Mouse (Mus musculus): Measurements from ENCODE around the gene Gramd4. TPM values are rescaled to one million over a fixed set of nuclear protein-coding genes. Genes with fewer than 3 reads are reported as not detected.

The Gramd4 gene
- polyA plus RNA-seq, 1 experiment from 2014 or later, result 25.4 TPM

DNA sequence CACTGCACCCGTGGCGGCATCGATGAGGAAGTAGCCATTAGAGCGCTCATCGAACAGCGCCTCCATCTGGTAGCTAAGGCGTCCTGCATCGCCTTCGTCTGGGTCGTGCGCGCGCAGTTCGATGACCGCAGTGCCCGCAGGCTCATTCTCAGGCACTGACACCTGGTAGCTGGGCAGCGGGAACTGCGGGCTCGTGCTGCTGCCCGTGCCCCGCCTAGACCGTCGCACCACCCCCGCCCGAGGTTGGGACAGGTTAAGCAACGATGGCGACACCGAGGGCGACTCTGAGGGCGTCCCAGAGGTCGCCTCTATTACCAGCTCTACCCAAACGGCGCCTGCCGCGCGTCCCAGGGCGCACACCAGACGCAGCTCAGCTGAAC is 24.7 kb upstream of the Gramd4 start:
- H3K9me3 ChIP-seq (replicated peaks), result no peaks in the 10 kb centered on the region
- peak overlapping the region; percentile 37; the same call in 1 of the 2 replicates for H3K9ac ChIP-seq (replicated peaks)
- H3K4me2 ChIP-seq, result peak overlapping the region; percentile 90
- ATAC-seq (ENCODE audit: low FRiP score), result 0 out of 2 replicates have a peak, but pooled peaks have one; percentile 22
- peak overlapping the region; percentile 49 for H3K4me3 ChIP-seq (replicated peaks)
- no peaks in the 10 kb centered on the region for H3K36me3 ChIP-seq
- peaks cover 38% of the 10 kb centered on the region for H3K27me3 ChIP-seq (replicated peaks)
- H3K4me1 ChIP-seq, result peaks cover 26% of the 10 kb centered on the region
- WGBS, result under 1% methylated on average over 38 of the region's 38 CpGs
- peak overlapping the region; percentile 54 for H3K27ac ChIP-seq (replicated peaks)

DNA sequence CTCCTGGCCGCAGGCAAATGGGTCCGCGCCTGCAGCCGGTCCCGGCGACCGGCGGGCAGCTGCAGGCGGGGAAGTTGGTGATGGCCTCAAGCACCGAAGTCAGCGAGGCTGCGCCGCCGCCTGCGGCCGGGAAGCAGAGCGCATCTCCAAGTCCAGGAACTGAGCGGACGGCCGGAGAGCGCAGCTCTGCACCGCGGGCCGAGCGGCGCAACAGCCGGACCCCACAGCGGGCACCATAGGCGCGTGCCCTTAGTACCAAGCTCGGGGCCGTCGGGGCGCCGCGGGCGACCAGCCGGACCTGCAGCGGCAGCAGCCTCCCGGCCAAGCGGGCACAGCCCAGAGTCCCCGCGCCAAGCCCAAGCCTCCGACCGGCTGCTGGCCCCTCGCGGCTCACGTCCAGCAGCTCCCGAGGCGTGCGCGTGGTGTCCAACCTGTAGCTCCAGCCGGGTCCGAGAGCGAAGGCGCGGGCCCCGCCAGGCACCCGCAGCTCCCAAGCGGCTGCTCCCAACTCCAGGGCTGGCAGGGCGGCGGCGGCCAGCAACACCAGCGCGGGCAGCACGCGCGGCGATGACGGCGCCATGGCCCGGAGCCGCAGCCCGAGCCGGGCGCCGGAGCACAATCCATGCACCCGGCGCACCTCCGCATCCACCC is 24.2 kb upstream of the Gramd4 start, which contains the start of gene Celsr1:
TSS of gene Celsr1 (minus strand) at position 587 of the 651 bp plus-strand sequence.
- WGBS, result under 1% methylated on average over 76 of the region's 80 CpGs

DNA sequence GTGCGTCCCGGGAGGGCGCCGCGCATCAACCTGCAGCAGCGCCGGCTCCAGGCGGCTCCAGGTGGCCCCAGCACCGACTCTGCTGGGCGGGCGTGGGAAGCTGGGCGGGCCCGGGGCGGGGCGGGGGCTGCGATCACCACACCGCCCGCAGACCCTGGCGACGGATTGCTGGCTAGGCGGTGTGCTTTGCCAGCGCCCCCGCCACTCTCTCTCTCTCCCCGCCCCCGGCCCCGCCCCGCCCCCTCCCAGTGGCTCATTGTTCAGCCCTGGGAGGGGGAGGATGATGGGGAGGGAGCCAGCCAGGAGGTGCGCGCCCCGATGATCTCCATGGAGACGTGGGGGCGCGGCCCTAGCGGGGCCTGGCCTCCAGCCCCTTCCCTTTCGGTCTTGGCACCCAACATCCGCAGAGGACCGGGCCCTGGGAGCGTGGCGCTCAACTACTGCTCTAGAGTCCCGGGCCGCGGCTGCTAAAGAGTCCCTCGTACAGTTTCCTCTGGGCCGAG is 23.4 kb upstream of the Gramd4 start:
- Histone ChIP-seq H3K4me3 (replicated peaks) (peak overlapping the region; percentile 49), H3K4me1 (peaks cover 22% of the 10 kb centered on the region), H3K27ac (replicated peaks) (peak overlapping the region; percentile 54), H3K36me3 (no peaks in the 10 kb centered on the region), H3K27me3 (replicated peaks) (peaks cover 39% of the 10 kb centered on the region), H3K9me3 (replicated peaks) (no peaks in the 10 kb centered on the region), H3K9ac (replicated peaks) (peak overlapping the region; percentile 37), H3K4me2 (peak overlapping the region; percentile 90)
- ATAC-seq (ENCODE audit: low FRiP score), result peak; percentile 68
- WGBS, result under 1% methylated on average over 40 of the region's 44 CpGs

More for the DNA sequence above, 24.2 kb upstream of the Gramd4 start, which contains the start of gene Celsr1:
- Histone ChIP-seq H3K4me2 (peak within 1 kb of the TSS; percentile 90), H3K36me3 (no peaks in the 10 kb centered on the region), H3K4me1 (peaks cover 22% of the 10 kb centered on the region), H3K9me3 (replicated peaks) (no peaks in the 10 kb centered on the region), H3K27me3 (replicated peaks) (peaks cover 38% of the 10 kb centered on the region), H3K27ac (replicated peaks) (peak within 1 kb of the TSS; percentile 54), H3K9ac (replicated peaks) (peak within 1 kb of the TSS; percentile 37), H3K4me3 (replicated peaks) (peak within 1 kb of the TSS; percentile 49)
- 0 out of 2 replicates have a peak, but pooled peaks have one; percentile 26 for ATAC-seq (ENCODE audit: low FRiP score)

GRCm38 (mm10) chr15:86034781-86035360 is 22.6 kb upstream of the Gramd4 start:
- peak overlapping the region; percentile 49 for H3K4me3 ChIP-seq (replicated peaks)
- peaks cover 22% of the 10 kb centered on the region for H3K4me1 ChIP-seq
- H3K27ac ChIP-seq (replicated peaks), result no peak overlapping the region
- WGBS, result 5% methylated on average over 12 of the region's 12 CpGs
- H3K4me2 ChIP-seq, result peak overlapping the region; percentile 90
- no peaks in the 10 kb centered on the region for H3K9me3 ChIP-seq (replicated peaks)
- no peak overlapping the region for H3K9ac ChIP-seq (replicated peaks)
- no peaks in the 10 kb centered on the region for H3K36me3 ChIP-seq
- H3K27me3 ChIP-seq (replicated peaks), result peaks cover 44% of the 10 kb centered on the region
- ATAC-seq (ENCODE audit: low FRiP score), result no peak

DNA sequence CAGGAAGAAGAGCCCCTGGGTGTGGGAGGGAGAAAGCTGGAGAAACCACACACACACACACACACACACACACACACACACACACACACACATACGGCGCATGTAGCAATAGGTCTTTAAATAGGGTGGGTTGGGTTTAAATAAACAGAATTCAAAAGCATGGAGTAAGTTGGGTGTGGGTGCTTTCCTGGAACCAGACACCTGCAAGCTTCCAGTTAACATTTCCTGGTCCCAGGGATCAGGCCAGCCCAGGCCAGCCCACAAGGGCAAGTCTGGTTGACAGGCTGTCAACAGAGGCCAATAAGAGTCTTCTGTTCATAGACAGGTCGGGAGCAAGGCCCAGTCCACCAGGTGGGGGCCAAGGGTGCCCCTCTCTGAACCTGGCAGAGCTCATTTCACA is 21.6 kb upstream of the Gramd4 start:
- Histone ChIP-seq H3K27ac (replicated peaks) (no peak overlapping the region), H3K36me3 (no peaks in the 10 kb centered on the region), H3K4me2 (no peak overlapping the region), H3K9me3 (replicated peaks) (no peaks in the 10 kb centered on the region), H3K9ac (replicated peaks) (no peak overlapping the region), H3K4me3 (replicated peaks) (no peak overlapping the region), H3K4me1 (peaks cover 22% of the 10 kb centered on the region), H3K27me3 (replicated peaks) (peaks cover 44% of the 10 kb centered on the region)
- 79% methylated on average over 3 of the region's 3 CpGs for WGBS
- ATAC-seq (ENCODE audit: low FRiP score), result no peak

GRCm38 (mm10) chr15:86038802-86039201 is 18.7 kb upstream of the Gramd4 start:
- H3K4me1 ChIP-seq, result peaks cover 8% of the 10 kb centered on the region
- peak; percentile 75 for ATAC-seq (ENCODE audit: low FRiP score)

DNA sequence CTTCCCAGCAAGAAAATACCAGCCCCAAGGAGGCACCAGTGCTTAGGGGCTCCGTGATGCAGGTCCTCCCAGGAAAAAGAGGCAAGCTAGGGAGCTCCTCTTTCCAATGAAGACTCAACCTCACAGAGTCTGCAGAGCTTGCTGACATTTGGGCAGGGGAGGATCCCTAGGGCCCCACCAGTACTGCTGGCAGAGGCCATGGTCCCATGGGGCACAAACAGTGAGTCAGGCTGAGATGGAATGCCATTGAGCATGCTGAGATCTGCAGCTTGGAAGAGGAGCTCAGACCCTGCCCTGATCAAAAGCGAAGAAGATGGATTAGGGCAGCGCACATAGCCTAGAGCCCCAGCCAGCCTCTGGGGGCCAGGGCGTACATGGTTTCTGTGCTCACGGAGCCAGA is 16.1 kb upstream of the Gramd4 start:
- H3K4me3 ChIP-seq (replicated peaks), result no peak overlapping the region
- H3K4me1 ChIP-seq, result no peaks in the 10 kb centered on the region; the same call in 1 of the 2 replicates
- H3K27me3 ChIP-seq (replicated peaks), result peaks cover 11% of the 10 kb centered on the region; the same call in 1 of the 2 replicates
- H3K36me3 ChIP-seq, result no peaks in the 10 kb centered on the region
- H3K9ac ChIP-seq (replicated peaks), result no peak overlapping the region
- H3K9me3 ChIP-seq (replicated peaks), result no peaks in the 10 kb centered on the region
- no peak overlapping the region for H3K27ac ChIP-seq (replicated peaks)
- ATAC-seq (ENCODE audit: low FRiP score), result no peak
- 89% methylated on average over 5 of the region's 5 CpGs for WGBS
- H3K4me2 ChIP-seq, result no peak overlapping the region

More at GRCm38 (mm10) chr15:86038802-86039201, 18.7 kb upstream of the Gramd4 start:
- peaks cover 31% of the 10 kb centered on the region for H3K27me3 ChIP-seq (replicated peaks)
- no peak overlapping the region for H3K9ac ChIP-seq (replicated peaks)
- 0% methylated on average over 2 of the region's 2 CpGs for WGBS
- H3K4me3 ChIP-seq (replicated peaks), result no peak overlapping the region
- no peak overlapping the region for H3K4me2 ChIP-seq
- H3K27ac ChIP-seq (replicated peaks), result no peak overlapping the region
- no peaks in the 10 kb centered on the region for H3K36me3 ChIP-seq
- no peaks in the 10 kb centered on the region for H3K9me3 ChIP-seq (replicated peaks)

- Histone ChIP-seq H3K27me3 (replicated peaks) (peaks cover 11% of the 10 kb centered on the region; the same call in 1 of the 2 replicates), H3K9me3 (replicated peaks) (no peaks in the 10 kb centered on the region), H3K27ac (replicated peaks) (no peak overlapping the region), H3K36me3 (no peaks in the 10 kb centered on the region), H3K4me1 (no peaks in the 10 kb centered on the region; the same call in 1 of the 2 replicates), H3K4me2 (no peak overlapping the region), H3K4me3 (replicated peaks) (no peak overlapping the region), H3K9ac (replicated peaks) (no peak overlapping the region)
- 51% methylated on average over 4 of the region's 4 CpGs for WGBS
- ATAC-seq (ENCODE audit: low FRiP score), result no peak
Observed at GRCm38 (mm10) chr15:86042364-86042763, 15.1 kb upstream of the Gramd4 start.

DNA sequence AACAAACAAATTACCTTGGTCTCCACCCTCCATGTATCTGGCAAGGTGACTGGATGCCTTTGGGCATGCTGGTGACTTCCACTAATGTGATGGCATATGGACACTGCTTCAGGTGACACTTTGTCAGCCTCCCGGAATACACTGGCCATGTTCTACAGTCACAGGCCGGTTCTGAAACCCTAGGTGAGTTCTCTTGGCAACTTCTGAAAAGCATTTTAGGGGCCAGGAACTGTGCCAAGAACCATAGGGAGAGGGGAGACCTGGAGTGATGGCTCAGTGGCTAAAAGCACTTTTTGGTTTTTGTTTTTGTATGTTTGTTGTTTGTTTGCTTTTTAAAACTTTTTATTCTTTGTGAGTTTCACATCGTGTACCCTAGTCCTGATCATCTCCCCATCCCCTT is 8.0 kb upstream of the Gramd4 start:
- Histone ChIP-seq H3K27ac (replicated peaks) (no peak overlapping the region), H3K36me3 (no peaks in the 10 kb centered on the region), H3K4me3 (replicated peaks) (no peak overlapping the region), H3K9ac (replicated peaks) (no peak overlapping the region), H3K9me3 (replicated peaks) (no peaks in the 10 kb centered on the region), H3K4me1 (peaks cover 3% of the 10 kb centered on the region; the same call in 1 of the 2 replicates), H3K27me3 (replicated peaks) (no peaks in the 10 kb centered on the region), H3K4me2 (no peak overlapping the region)
- WGBS, result 87% methylated on average over 3 of the region's 3 CpGs
- no peak for ATAC-seq (ENCODE audit: low FRiP score)

GRCm38 (mm10) chr15:86050170-86050743 is 7.2 kb upstream of the Gramd4 start:
- 86% methylated on average over 4 of the region's 4 CpGs for WGBS
- Histone ChIP-seq H3K36me3 (no peaks in the 10 kb centered on the region), H3K4me1 (peaks cover 3% of the 10 kb centered on the region; the same call in 1 of the 2 replicates), H3K9ac (replicated peaks) (no peak overlapping the region), H3K4me3 (replicated peaks) (no peak overlapping the region), H3K4me2 (no peak overlapping the region), H3K27ac (replicated peaks) (no peak overlapping the region), H3K27me3 (replicated peaks) (no peaks in the 10 kb centered on the region), H3K9me3 (replicated peaks) (no peaks in the 10 kb centered on the region)
- ATAC-seq (ENCODE audit: low FRiP score), result no peak

GRCm38 (mm10) chr15:86051152-86051551 is 6.3 kb upstream of the Gramd4 start:
- H3K27me3 ChIP-seq (replicated peaks), result no peaks in the 10 kb centered on the region
- ATAC-seq (ENCODE audit: low FRiP score), result no peak
- no peaks in the 10 kb centered on the region for H3K9me3 ChIP-seq (replicated peaks)
- H3K27ac ChIP-seq (replicated peaks), result no peak overlapping the region
- no peaks in the 10 kb centered on the region for H3K36me3 ChIP-seq
- H3K4me2 ChIP-seq, result no peak overlapping the region
- H3K4me1 ChIP-seq, result peaks cover 3% of the 10 kb centered on the region; the same call in 1 of the 2 replicates
- H3K4me3 ChIP-seq (replicated peaks), result no peak overlapping the region
- 88% methylated on average over 10 of the region's 10 CpGs for WGBS
- no peak overlapping the region for H3K9ac ChIP-seq (replicated peaks)
